Mouse (Mus musculus): ENCODE data around the gene Hist1h2bg. TPM values are rescaled to one million over a fixed set of nuclear protein-coding genes. Genes with fewer than 3 reads are reported as not detected.
"Not testable (repeated sequence)": the region's sequence is repeated elsewhere in the genome, so short reads cannot be mapped to it uniquely, and the experiment has no call there.

Hist1h2bg gene
- polyA plus RNA-seq, 1 experiment from 2014 or later: 0.36 TPM

GRCm38 (mm10) chr13:23530181-23530900, 40.9 kb upstream of the Hist1h2bg start:
- H3K27ac ChIP-seq (ENCODE audit: low read length): peak overlapping the region; percentile 97
- H3K9me3 ChIP-seq (replicated peaks; ENCODE audit: control insufficient read depth, low read length, poor library complexity, severe bottlenecking): no peaks in the 10 kb centered on the region
- H3K27me3 ChIP-seq (ENCODE audit: control insufficient read depth, insufficient read depth, low read depth, low read length): no peaks in the 10 kb centered on the region
- H3K4me2 ChIP-seq (ENCODE audit: low read length): peak overlapping the region; percentile 71
- H3K4me3 ChIP-seq (ENCODE audit: low read depth, low read length): peak overlapping the region; percentile 60
- H3K9ac ChIP-seq (ENCODE audit: low read depth, low read length): peak overlapping the region; percentile 77
- H3K36me3 ChIP-seq (ENCODE audit: control insufficient read depth, insufficient read depth, low read length): no peaks in the 10 kb centered on the region
- H3K4me1 ChIP-seq (ENCODE audit: control insufficient read depth, insufficient read depth, low read length): peaks cover 34% of the 10 kb centered on the region
- no peak for ATAC-seq
- under 1% methylated on average over 20 of the region's 20 CpGs for WGBS

GRCm38 (mm10) chr13:23530901-23531875, 40.0 kb upstream of the Hist1h2bg start, which contains the start of gene Hist1h4h:
Hist1h4h (plus strand) TSS chr13:23531050.
- ATAC-seq: peak; percentile 92
- H3K4me1 ChIP-seq (ENCODE audit: control insufficient read depth, insufficient read depth, low read length): peaks cover 34% of the 10 kb centered on the region
- H3K27ac ChIP-seq (ENCODE audit: low read length): peak within 1 kb of the TSS; percentile 97
- H3K36me3 ChIP-seq (ENCODE audit: control insufficient read depth, insufficient read depth, low read length): no peaks in the 10 kb centered on the region
- peak within 1 kb of the TSS; percentile 71 for H3K4me2 ChIP-seq (ENCODE audit: low read length)
- no peaks in the 10 kb centered on the region for H3K27me3 ChIP-seq (ENCODE audit: control insufficient read depth, insufficient read depth, low read depth, low read length)
- under 1% methylated on average over 50 of the region's 70 CpGs for WGBS
- H3K9ac ChIP-seq (ENCODE audit: low read depth, low read length): peak within 1 kb of the TSS; percentile 77
- H3K9me3 ChIP-seq (replicated peaks; ENCODE audit: control insufficient read depth, low read length, poor library complexity, severe bottlenecking): no peaks in the 10 kb centered on the region
- H3K4me3 ChIP-seq (ENCODE audit: low read depth, low read length): peak within 1 kb of the TSS; percentile 60

- no peak for ATAC-seq
- Histone ChIP-seq H3K9ac (ENCODE audit: low read depth, low read length) (0 out of 2 replicates have a peak overlapping the region, but pooled peaks have one; percentile 77), H3K4me2 (ENCODE audit: low read length) (peak overlapping the region; percentile 71), H3K4me3 (ENCODE audit: low read depth, low read length) (peak overlapping the region; percentile 60), H3K9me3 (replicated peaks; ENCODE audit: control insufficient read depth, low read length, poor library complexity, severe bottlenecking) (no peaks in the 10 kb centered on the region), H3K27ac (ENCODE audit: low read length) (peak overlapping the region; percentile 97), H3K36me3 (ENCODE audit: control insufficient read depth, insufficient read depth, low read length) (no peaks in the 10 kb centered on the region), H3K4me1 (ENCODE audit: control insufficient read depth, insufficient read depth, low read length) (peaks cover 31% of the 10 kb centered on the region), H3K27me3 (ENCODE audit: control insufficient read depth, insufficient read depth, low read depth, low read length) (no peaks in the 10 kb centered on the region)
- 19% methylated on average over 9 of the region's 9 CpGs for WGBS
These were observed 38.7 kb upstream of the Hist1h2bg start for GRCm38 (mm10) chr13:23532262-23533075.

GRCm38 (mm10) chr13:23533560-23534367, 37.4 kb upstream of the Hist1h2bg start, which contains the start of gene Hist1h2af:
Hist1h2af (plus strand) TSS chr13:23533906.
- 0 out of 2 replicates have a peak within 1 kb of the TSS, but pooled peaks have one; percentile 1 for H3K9ac ChIP-seq (ENCODE audit: low read depth, low read length)

GRCm38 (mm10) chr13:23534368-23535131, 36.6 kb upstream of the Hist1h2bg start:
- no peak for ATAC-seq
- Histone ChIP-seq H3K4me3 (ENCODE audit: low read depth, low read length) (peak overlapping the region; percentile 48), H3K9ac (ENCODE audit: low read depth, low read length) (0 out of 2 replicates have a peak overlapping the region, but pooled peaks have one; percentile 1)

More at GRCm38 (mm10) chr13:23533560-23534367, 37.4 kb upstream of the Hist1h2bg start, which contains the start of gene Hist1h2af:
- not testable (repeated sequence) for H3K36me3 ChIP-seq (ENCODE audit: control insufficient read depth, insufficient read depth, low read length); H3K9me3 ChIP-seq (replicated peaks; ENCODE audit: control insufficient read depth, low read length, poor library complexity, severe bottlenecking); H3K27me3 ChIP-seq (ENCODE audit: control insufficient read depth, insufficient read depth, low read depth, low read length)
- peak within 1 kb of the TSS; percentile 75 for H3K27ac ChIP-seq (ENCODE audit: low read length)
- peak within 1 kb of the TSS; percentile 48 for H3K4me3 ChIP-seq (ENCODE audit: low read depth, low read length)
- peaks cover 31% of the 10 kb centered on the region for H3K4me1 ChIP-seq (ENCODE audit: control insufficient read depth, insufficient read depth, low read length)
- peak within 1 kb of the TSS; percentile 71 for H3K4me2 ChIP-seq (ENCODE audit: low read length)
- WGBS: under 1% methylated on average over 23 of the region's 53 CpGs
- peak; percentile 33; the same call in 1 of the 2 replicates for ATAC-seq

GRCm38 (mm10) chr13:23535137-23536075, 35.8 kb upstream of the Hist1h2bg start, which contains the start of gene Hist1h3g:
Hist1h3g (plus strand) TSS chr13:23535422.
- H3K9ac ChIP-seq (ENCODE audit: low read depth, low read length): 0 out of 2 replicates have a peak within 1 kb of the TSS, but pooled peaks have one; percentile 30
- H3K4me3 ChIP-seq (ENCODE audit: low read depth, low read length): peak within 1 kb of the TSS; percentile 48
- peak; percentile 90 for ATAC-seq
- H3K4me2 ChIP-seq (ENCODE audit: low read length): peak within 1 kb of the TSS; percentile 71
- peaks cover 27% of the 10 kb centered on the region for H3K4me1 ChIP-seq (ENCODE audit: control insufficient read depth, insufficient read depth, low read length)
- H3K27ac ChIP-seq (ENCODE audit: low read length): peak within 1 kb of the TSS; percentile 54; the same call in 1 of the 2 replicates
- H3K9me3 ChIP-seq (replicated peaks; ENCODE audit: control insufficient read depth, low read length, poor library complexity, severe bottlenecking); H3K36me3 ChIP-seq (ENCODE audit: control insufficient read depth, insufficient read depth, low read length); H3K27me3 ChIP-seq (ENCODE audit: control insufficient read depth, insufficient read depth, low read depth, low read length): not testable (repeated sequence)
- under 1% methylated on average over 49 of the region's 62 CpGs for WGBS

More at GRCm38 (mm10) chr13:23534368-23535131, 36.6 kb upstream of the Hist1h2bg start:
- Histone ChIP-seq H3K36me3 (ENCODE audit: control insufficient read depth, insufficient read depth, low read length) (no peaks in the 10 kb centered on the region), H3K27me3 (ENCODE audit: control insufficient read depth, insufficient read depth, low read depth, low read length) (no peaks in the 10 kb centered on the region), H3K27ac (ENCODE audit: low read length) (peak overlapping the region; percentile 54; the same call in 1 of the 2 replicates), H3K4me1 (ENCODE audit: control insufficient read depth, insufficient read depth, low read length) (peaks cover 31% of the 10 kb centered on the region), H3K9me3 (replicated peaks; ENCODE audit: control insufficient read depth, low read length, poor library complexity, severe bottlenecking) (no peaks in the 10 kb centered on the region), H3K4me2 (ENCODE audit: low read length) (peak overlapping the region; percentile 71)
- WGBS: under 1% methylated on average over 15 of the region's 15 CpGs
